Mouse (Mus musculus): ENCODE results near the gene Jade3.
"Not testable (repeated sequence)": the region's sequence is repeated elsewhere in the genome, so short reads cannot be mapped to it uniquely, and the experiment has no call there.

Gene Jade3

GRCm38 (mm10) chrX:20425140-20425838 lies at the start of gene Jade3:
Jade3 (plus strand) TSS chrX:20425688.
- DNase-seq (ENCODE audit: low spot score), result peak; percentile 89

- no peak for DNase-seq (ENCODE audit: low spot score)
Measured at GRCm38 (mm10) chrX:20379347-20380014, 46.0 kb upstream of the Jade3 start.

GRCm38 (mm10) chrX:20382260-20382659 lies 43.2 kb upstream of the Jade3 start:
- no peak for DNase-seq (ENCODE audit: low spot score)

- DNase-seq (ENCODE audit: low spot score), result no peak
Measured at GRCm38 (mm10) chrX:20387006-20387405, 38.5 kb upstream of the Jade3 start.

GRCm38 (mm10) chrX:20391964-20392363 lies 33.5 kb upstream of the Jade3 start:
- DNase-seq (ENCODE audit: low spot score), result not testable (repeated sequence)

- no peak for DNase-seq (ENCODE audit: low spot score)
Measured at GRCm38 (mm10) chrX:20392942-20393341, 32.5 kb upstream of the Jade3 start.

GRCm38 (mm10) chrX:20404068-20404467 lies 21.4 kb upstream of the Jade3 start:
- no peak for DNase-seq (ENCODE audit: low spot score)

GRCm38 (mm10) chrX:20406909-20407308 lies 18.6 kb upstream of the Jade3 start:
- no peak for DNase-seq (ENCODE audit: low spot score)

GRCm38 (mm10) chrX:20407676-20408075 lies 17.8 kb upstream of the Jade3 start:
- DNase-seq (ENCODE audit: low spot score), result no peak

GRCm38 (mm10) chrX:20411382-20411781 lies 14.1 kb upstream of the Jade3 start:
- no peak for DNase-seq (ENCODE audit: low spot score)

- DNase-seq (ENCODE audit: low spot score), result no peak
Measured at GRCm38 (mm10) chrX:20412221-20412620, 13.3 kb upstream of the Jade3 start.

- no peak for DNase-seq (ENCODE audit: low spot score)
Measured at GRCm38 (mm10) chrX:20414885-20415622, 10.4 kb upstream of the Jade3 start.

GRCm38 (mm10) chrX:20418461-20418860 lies 7.0 kb upstream of the Jade3 start:
- no peak for DNase-seq (ENCODE audit: low spot score)

- no peak for DNase-seq (ENCODE audit: low spot score)
Measured at GRCm38 (mm10) chrX:20419536-20419935, 6.0 kb upstream of the Jade3 start.

- DNase-seq (ENCODE audit: low spot score), result peak; percentile 52
Measured at GRCm38 (mm10) chrX:20425839-20426449, 456 bp downstream of the Jade3 start.

- no peak for DNase-seq (ENCODE audit: low spot score)
Measured at GRCm38 (mm10) chrX:20483213-20483612, 57.7 kb downstream of the Jade3 start.

GRCm38 (mm10) chrX:20497682-20498081 lies 72.2 kb downstream of the Jade3 start:
- no peak for DNase-seq (ENCODE audit: low spot score)

GRCm38 (mm10) chrX:20520290-20520939 lies 94.9 kb downstream of the Jade3 start:
- DNase-seq (ENCODE audit: low spot score), result no peak

GRCm38 (mm10) chrX:20521578-20521977 lies 96.1 kb downstream of the Jade3 start:
- no peak for DNase-seq (ENCODE audit: low spot score)

GRCm38 (mm10) chrX:20532621-20533020 lies 107.1 kb downstream of the Jade3 start:
- no peak for DNase-seq (ENCODE audit: low spot score)

GRCm38 (mm10) chrX:20543867-20544266 lies 118.4 kb downstream of the Jade3 start:
- no peak for DNase-seq (ENCODE audit: low spot score)

- no peak for DNase-seq (ENCODE audit: low spot score)
Measured at GRCm38 (mm10) chrX:20547609-20548008, 122.1 kb downstream of the Jade3 start.
